Mouse (Mus musculus) adrenal gland, postnatal 10 days (tissue): ENCODE measurements around the gene Fads6. TPM values are rescaled to one million over a fixed set of nuclear protein-coding genes. Genes with fewer than 3 reads are reported as not detected.

Experiments
- DNase-seq: peaks from one replicate; pipeline ENCODE4 v3.0.0; 2021; ENCODE audit warnings: mixed read lengths
- total RNA-seq, 2 experiments: library from RNA; stranded (reverse); gene quantifications; 2 replicates each; pipeline ENCODE4 v1.2.3; 2021

Gene Fads6
- total RNA-seq, 2 experiments from 2014 or later: 12.7 to 16.1 TPM

DNA sequence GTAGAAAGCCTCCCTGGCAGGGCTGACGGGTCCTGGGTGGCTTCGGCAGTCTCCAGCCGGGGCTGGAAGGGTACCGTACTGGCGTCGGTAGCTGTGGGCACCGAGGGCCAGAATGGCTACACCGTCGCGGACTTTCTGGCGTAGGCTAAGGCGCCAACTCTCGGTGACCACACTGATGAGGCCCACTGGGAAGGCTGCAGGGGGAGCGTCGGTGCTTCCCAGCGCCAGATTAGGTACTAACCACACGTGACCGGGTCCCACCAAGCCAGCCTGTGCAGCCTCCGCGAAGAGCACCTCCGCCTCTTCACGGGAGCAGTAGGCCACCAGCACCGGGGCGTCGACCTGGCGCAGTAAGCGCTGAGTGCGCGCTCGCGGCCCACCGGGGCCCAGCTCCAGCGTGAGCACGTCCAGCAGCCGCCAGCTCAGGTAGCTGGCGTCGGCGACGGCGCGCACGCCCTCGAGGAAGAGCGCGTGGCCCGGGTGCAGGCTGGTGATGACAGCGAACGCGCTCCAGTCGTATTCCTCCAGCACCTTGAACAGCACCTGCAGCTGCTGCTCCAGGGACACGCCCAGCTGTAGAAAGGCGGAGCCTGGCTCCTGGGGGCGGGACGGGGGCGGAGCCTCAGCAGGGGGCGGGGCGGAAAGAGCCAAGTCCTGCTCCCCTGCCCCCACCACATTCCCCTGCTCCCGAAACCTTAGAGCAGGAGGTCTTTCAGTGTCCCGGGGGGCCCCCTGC, 39.5 kb downstream of the Fads6 start:
- DNase-seq: no peak

- DNase-seq: no peak
Measured at GRCm38 (mm10) chr11:115251258-115251657, 46.2 kb downstream of the Fads6 start.

- no peak for DNase-seq
Measured at GRCm38 (mm10) chr11:115250405-115251090, 46.9 kb downstream of the Fads6 start.

GRCm38 (mm10) chr11:115249721-115250404, 47.6 kb downstream of the Fads6 start:
- DNase-seq: peak; percentile 56

DNA sequence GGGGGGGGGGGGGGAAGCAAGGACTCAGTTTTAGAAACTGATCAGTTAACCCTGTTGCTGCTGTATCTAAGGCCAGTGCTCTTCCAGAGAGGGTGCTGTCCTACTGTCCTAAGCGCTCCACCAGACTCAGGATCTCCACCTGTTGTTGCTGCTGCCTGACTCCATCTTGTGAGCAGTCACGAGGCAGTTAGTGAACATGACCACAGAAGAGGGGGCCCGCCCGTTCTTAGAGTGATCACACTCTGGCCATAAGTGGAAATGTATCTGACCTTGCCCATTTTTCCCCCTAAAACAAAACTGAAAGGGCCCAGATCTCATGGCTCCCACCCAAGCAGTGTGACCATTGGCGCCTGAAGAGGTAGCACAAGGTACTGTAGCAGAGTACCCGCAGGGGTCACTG, 49.5 kb downstream of the Fads6 start:
- no peak for DNase-seq

- DNase-seq: no peak
Measured at GRCm38 (mm10) chr11:115247240-115247639, 50.2 kb downstream of the Fads6 start.

DNA sequence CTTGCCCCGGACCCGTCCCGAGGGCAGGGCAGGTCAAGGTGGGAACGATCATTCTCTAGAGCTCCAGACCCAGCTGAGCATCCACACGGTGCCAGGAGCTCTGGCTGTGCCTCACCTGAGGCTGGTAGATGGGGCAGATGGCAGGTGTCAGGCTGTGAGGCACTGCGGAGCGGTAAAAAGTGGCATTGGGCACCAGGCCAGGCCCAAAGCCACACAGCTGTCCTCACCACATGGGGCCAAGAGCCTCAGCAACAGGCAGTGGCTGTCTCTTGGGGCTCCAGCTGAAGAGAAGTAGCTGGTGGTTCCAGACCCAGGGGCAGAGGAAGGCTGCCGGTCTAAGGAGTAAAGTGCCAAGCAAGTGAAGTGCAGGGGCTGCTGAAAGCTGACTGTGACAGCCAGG, 51.1 kb downstream of the Fads6 start:
- DNase-seq: peak; percentile 29

GRCm38 (mm10) chr11:115244840-115245239, 52.6 kb downstream of the Fads6 start:
- DNase-seq: no peak

DNA sequence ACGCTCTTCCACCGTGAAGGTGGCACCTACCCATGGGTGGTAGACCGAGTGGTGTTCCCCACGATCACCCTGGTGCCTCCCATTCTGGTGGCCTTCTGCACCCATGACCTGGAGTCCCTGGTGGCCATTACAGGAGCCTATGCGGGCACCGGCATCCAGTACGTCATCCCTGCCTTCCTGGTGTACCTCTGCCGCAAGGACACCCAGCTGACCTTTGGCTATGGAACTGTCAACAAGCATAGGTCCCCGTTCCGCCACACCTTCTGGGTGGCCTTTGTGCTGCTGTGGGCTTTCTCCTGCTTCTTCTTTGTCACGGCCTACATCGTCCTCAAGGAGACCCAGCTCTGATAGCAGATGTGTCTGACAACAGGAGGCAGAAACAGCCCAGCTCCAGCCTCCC, 53.7 kb downstream of the Fads6 start:
- DNase-seq: no peak

DNA sequence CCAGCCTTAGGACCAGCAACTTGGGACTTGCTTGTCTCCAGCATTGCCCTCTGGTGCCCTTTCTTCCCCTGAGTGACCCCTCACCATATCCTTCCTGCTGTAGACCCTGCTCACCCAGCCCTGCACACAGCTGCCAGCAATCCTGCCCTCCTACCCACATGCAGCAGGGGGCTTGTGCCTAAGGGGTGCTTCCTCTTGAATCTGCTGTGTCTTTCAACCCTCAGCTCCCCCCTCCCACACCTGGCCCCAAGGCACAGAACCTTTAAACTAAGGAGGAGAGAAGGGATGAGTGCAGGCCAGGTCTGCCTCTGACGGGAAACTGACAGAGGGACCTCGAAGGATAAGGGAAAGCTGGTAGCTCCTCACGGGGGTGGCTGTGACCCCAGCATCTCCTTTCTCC, 54.7 kb downstream of the Fads6 start:
- no peak for DNase-seq

DNA sequence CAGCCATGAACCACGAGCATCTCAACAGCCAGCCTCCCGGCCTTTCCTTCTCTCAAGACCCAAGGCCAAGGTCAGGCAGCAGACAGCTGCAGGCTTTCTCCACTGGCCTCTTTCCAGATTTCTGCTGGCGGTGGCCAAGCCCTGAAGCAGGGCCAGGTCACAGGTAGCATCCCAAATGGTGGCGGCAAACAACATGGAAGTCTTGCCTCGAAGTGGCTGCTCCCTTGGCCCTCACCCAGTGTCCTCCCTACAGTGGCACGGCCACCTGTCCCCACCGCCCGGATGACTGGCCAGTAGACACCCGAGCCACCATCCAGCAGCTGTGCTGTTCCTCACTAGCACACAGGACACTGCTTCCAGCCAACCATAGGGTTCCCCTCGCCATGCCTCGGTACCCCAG, 56.1 kb downstream of the Fads6 start:
- DNase-seq: peak; percentile 47

DNA sequence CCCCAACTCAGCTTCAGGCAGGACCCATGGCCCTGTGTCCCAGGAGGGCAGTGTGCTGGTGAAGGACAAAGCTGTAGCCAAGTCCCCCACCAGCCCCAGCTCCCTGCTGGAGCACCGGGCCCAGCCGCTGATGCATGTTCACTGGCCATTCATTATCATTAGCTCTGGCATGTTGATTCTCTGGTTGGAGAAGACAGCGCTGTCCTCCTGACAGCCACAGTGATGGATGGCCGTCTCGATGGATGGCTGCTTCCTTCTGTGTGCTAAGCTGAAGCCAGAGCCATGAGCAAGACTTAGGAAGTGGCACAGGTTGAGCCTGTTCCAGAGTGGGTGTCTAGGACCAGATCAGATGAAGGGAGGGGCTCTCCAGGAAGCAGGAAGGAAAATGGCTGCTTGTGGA, 60.9 kb downstream of the Fads6 start:
- no peak for DNase-seq

- DNase-seq: peak; percentile 82
Measured at GRCm38 (mm10) chr11:115234320-115235044, 63.0 kb downstream of the Fads6 start.

DNA sequence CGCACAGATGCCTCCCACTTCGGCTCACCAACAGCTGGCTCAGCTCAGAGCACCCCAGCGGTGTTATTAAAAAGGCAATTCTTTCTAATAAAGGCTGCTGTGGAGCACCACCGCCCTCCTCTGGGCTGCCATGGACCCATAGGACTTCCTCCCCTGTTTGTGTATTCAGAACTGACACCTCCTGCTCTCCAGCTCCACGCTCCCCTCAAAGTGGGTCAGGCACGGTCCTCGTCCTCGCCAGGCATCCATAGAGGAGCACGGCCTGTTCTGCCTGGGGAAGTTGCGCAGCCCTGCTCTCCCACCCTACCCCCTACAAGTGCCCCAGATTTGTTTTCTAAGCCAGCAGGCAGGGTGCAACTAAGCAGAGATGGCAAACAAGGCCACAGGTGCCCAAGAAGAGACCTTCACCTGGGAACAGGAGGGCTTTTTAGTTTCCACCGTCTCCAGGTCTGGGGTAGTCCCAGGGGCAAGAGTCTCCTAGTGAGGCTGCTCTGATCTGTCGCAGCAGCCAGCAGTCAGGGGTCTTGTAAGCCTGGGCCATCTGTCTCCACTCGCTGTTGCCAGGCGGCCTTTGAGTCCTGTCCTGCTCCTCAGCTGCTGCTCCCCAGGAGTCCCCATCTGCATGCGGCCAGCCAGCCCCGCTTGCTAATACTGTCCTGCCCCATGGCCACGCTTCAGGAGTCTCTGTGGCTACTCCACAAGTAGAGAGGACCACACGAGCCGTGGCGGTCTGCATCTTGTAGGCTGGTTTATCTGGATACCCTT, 63.8 kb downstream of the Fads6 start:
- no peak for DNase-seq

GRCm38 (mm10) chr11:115232889-115233288, 64.6 kb downstream of the Fads6 start:
- DNase-seq: no peak

GRCm38 (mm10) chr11:115231924-115232323, 65.5 kb downstream of the Fads6 start:
- DNase-seq: no peak

GRCm38 (mm10) chr11:115231168-115231915, 66.1 kb downstream of the Fads6 start:
- DNase-seq: no peak
